Mouse (Mus musculus) adrenal gland, postnatal 25 days (tissue): ENCODE data around the gene Ets1. TPM values are rescaled to one million over a fixed set of nuclear protein-coding genes. Genes with fewer than 3 reads are reported as not detected.
A peak's percentile ranks its signal among the peaks of the same experiment; 100 is the strongest.

ENCODE experiments used
- DNase-seq: peaks from one replicate; pipeline ENCODE4 v3.0.0; 2021; ENCODE audit warnings: mixed read lengths
- long read RNA-seq: library from polyadenylated mRNA; stranded (forward); transcript quantifications from one replicate; pipeline ENCODE4 v2.0.0, GENCODE M21; 2021
- total RNA-seq: library from RNA; stranded (reverse); gene quantifications from 2 replicates; pipeline ENCODE4 v1.2.3, GENCODE M21; 2021

Gene Ets1
- total RNA-seq: 30.2 and 35.5 TPM in 2 replicates
- long read RNA-seq, full-length matches to known transcripts: 4 of 21 reads
- long read RNA-seq, partial matches to known transcripts: 2 of 21 reads
- long read RNA-seq, other reads (novel, unspliced or antisense): 15 of 21 reads

GRCm38 (mm10) chr9:32635627-32636385 lies at the start of gene Ets1:
Gene Ets1, plus strand, starts transcription at chr9:32636221.
- DNase-seq: no peak

- DNase-seq: peak; percentile 84
These were observed 46.1 kb upstream of the Ets1 start for GRCm38 (mm10) chr9:32589900-32590299.

- DNase-seq: no peak
These were observed 45.5 kb upstream of the Ets1 start for GRCm38 (mm10) chr9:32590571-32590970.

GRCm38 (mm10) chr9:32591732-32592582 lies 44.1 kb upstream of the Ets1 start:
- DNase-seq: peak; percentile 59

GRCm38 (mm10) chr9:32592583-32592890 lies 43.5 kb upstream of the Ets1 start:
- no peak for DNase-seq

DNA sequence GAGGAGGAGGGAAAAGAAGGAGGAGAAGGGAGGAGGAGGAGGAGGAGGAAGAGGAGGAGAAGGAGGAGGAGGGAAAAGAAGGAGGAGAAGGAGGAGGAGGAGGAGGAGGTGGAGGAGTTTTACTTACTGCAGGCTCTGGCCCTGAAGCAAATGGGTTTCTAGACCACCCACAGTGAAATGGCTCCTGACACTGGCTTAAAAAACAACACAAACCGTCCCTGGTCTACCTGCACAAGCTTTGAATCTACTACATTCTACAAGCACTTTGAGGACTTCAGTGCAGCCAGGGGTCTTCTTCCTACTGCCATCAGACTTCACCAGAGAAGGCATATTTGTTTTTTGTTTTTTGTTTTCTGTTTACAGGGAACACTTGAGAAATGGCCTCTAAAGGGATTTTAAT lies 42.2 kb upstream of the Ets1 start:
- DNase-seq: no peak

GRCm38 (mm10) chr9:32594346-32594745 lies 41.7 kb upstream of the Ets1 start:
- DNase-seq: no peak

DNA sequence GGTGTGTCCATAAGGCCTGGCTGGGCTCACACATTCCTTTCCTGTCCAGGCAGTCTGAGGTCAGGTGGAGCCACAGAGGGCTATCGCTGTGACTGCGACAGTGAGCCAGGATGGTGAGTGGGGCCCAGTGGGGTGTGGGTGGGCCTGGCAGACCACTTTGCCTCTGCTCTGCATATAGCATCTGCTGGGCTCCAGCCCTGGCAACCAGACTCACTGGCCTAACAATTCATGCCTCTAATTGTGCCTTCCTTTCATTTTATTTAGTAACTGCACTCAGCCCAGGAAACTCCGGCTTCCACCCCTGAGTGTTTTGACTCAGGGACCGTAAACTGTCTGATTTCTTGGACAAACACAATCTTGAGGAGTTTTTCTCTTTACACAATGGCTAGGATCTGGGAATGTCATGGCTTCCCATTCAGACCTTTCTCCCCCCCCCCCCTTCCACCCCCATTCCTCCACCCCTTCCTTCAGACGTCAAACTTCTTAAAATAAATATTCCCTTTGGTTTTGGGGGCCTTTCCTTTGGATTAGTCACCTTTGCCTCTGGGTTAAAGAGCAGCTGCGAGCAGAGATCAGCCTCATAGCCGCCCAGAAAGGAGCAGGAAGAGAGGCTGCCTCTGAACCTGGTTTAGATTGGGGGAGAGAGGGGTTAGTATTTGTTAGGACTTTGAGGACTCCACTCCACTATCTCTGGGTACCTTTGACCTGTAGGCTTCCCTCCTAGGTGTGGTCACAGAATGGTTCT lies 40.8 kb upstream of the Ets1 start:
- DNase-seq: no peak

GRCm38 (mm10) chr9:32596366-32596765 lies 39.7 kb upstream of the Ets1 start:
- no peak for DNase-seq

DNA sequence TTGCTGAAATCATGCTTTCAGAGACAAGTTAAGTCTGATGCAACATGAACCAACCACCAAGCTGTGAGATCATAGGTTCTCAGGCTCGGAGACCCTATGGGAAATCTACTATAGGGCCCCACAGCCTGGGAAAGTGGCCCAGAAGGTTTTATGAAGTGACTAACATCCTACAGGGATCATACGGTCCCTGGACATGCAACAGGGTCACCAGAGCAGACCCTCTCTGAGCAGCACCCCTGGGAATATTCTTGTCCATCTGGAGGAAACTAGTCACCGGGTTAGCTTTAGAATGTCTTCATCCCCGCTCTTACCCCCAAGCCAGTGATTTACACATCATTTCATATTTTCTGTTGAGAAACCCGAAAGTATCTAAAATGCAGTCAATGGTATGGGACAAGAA lies 34.1 kb upstream of the Ets1 start:
- no peak for DNase-seq

DNA sequence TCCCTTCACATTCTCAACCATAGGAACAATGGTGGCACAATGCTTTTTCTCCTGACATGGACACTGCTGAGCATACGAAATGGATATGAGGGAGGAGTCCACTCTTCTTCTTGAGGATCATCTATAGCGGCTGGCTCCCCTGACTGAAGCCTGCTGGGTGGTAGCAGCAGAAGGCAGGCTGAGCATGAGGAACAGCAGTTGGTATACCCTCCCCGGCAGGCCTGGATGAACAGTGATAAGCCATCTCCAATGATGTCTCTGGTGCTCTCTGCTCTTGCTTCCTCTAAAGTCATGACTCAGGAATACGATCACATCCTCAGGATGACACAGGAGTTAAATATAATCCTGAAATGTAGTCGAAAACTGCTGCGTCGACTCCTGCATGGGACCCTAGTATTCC lies 32.9 kb upstream of the Ets1 start:
- no peak for DNase-seq

- no peak for DNase-seq
These were observed 28.8 kb upstream of the Ets1 start for GRCm38 (mm10) chr9:32607218-32607617.

DNA sequence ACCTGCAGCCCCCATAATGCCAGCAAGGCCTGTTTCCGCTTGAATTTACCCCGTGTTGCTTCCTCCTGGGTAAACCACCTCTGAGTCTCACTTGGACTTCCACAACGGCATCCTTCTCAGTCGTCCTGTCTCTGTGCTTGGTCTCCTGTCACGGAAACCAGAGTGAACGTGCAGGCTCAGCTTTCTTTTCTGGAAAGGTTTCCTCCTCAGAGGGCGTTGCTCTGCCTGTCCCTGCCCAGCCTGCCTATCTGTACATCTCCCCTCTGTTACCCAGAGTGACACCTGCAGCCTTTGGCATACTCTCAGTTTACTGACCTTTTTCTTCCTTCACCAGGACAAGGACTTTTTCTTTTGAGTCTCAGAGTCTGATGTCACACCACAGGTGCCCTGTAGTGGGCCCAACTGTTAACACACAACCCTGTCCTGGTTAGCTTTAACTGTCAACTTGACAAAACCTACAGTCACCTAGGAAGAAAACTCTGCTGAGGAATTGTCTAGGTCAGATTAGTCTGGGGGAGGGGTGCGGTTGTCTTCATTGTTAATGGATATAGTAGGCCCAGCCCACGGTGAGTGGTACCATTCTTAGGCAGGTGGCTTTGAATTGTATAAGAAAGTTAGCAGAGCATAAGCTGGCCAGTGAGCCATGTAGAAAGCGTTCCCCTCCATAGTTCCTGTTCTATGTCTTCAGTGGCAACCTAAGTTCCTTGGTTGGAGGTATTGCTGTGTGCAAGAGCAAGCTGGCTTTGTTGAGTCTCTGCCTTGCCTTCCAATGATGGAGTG lies 27.0 kb upstream of the Ets1 start:
- no peak for DNase-seq

- no peak for DNase-seq
These were observed 25.8 kb upstream of the Ets1 start for GRCm38 (mm10) chr9:32610218-32610617.

DNA sequence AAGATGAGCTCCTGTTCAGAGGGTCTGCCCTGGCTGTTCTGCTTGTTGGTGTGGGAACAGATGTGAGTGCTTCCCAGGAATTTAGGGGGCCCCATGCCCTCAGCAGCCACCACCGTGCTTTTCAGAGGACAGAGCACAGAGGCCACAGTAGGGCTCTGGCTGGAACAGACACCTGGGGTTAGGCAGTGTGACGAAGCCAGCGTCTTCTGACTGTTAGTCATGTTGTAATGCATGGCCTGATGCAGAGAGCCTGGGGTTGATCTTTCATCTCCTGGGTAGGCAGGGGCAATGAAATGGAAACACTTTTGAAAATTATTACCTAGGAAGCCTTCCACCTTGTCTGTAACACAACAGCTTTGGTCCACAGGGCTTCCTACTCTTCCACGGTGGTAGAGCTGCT lies 25.4 kb upstream of the Ets1 start:
- DNase-seq: no peak

GRCm38 (mm10) chr9:32611340-32611739 lies 24.7 kb upstream of the Ets1 start:
- no peak for DNase-seq

GRCm38 (mm10) chr9:32612426-32612825 lies 23.6 kb upstream of the Ets1 start:
- no peak for DNase-seq

- DNase-seq: no peak
These were observed 23.1 kb upstream of the Ets1 start for GRCm38 (mm10) chr9:32612861-32613421.

DNA sequence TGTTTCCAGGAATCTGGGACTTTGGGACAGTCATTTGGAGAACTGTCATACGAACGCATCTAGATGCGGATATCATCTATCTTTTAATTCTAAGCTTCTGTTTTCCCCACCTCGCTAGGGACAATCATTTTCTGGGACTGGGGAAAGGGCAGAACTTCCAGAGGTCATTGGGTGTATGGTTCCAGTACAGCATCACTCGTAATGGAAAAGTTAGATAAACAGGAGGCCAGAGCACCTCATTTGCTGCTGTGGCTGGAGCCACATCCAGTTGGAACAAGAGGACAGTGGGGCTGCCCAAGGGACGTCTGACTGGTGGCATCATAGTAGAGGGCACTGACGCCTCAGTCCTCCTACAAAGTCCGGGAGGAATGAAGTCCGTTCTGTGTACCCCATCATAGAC lies 21.8 kb upstream of the Ets1 start:
- DNase-seq: no peak

DNA sequence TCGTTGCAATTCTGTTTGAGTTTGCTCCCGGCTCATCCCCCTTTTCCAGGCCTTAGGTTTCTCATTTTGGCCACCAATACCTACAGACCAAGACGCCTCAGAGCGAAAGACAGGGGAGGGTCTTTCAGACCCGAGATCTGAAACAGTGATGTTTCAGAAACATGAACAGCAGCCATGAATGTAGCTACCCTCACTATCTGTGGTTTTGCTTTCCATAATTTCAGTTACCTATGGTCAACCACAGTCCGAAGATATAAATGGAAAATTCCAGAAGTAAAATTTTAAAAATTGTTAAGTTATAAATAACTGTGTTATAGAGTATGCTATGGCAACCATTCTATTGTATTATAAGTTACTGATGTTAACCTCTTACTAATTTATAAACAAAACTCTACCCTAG lies 20.6 kb upstream of the Ets1 start:
- DNase-seq: no peak

DNA sequence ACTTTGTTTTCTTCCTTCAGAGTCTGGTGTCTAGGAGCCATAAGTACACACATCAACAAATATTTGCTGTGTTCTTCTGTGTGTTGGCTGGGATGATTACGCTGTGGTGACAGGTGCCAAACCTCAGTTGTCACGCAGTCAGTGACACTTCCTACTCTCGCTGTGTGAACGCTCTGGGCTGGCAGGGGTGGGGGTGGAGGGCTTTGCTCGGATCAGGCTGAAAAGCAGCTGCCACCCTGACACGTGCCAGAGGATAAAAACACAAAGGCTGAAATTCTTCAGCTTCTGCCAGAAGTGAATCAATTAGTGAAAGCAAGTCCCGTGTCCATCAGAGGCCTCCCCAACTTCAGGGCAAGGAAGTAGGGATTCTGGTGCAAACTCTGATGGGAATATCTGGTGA lies 20.0 kb upstream of the Ets1 start:
- DNase-seq: no peak
